In genomic region chr15:68606110-68606791, GRCm38 (mm10) we compare ENCODE assay signal across 9 mouse cellular contexts.
A peak's percentile ranks its signal among the peaks of the same experiment; 100 is the strongest.
DNase-seq lines count a peak whose midpoint lies in the region; ATAC-seq lines count a peak whose summit lies in the region.
"Had no signal": no experiment of that assay in that cellular context is flagged by ENCODE, and none has a peak within 500 bp of the region (broad histone marks: within the 10 kb centered on the region; RNA-seq: fewer than 3 reads in every experiment).

No protein-coding gene starts in this region.

- intact Hi-C loops in heart, postnatal 14 days (cut with DNase I), result no loop called here
- intact Hi-C loops in left cerebral cortex, postnatal 36 days (cut with DNase I), result no loop called here

- no peak overlapping the region for H3K4me3 ChIP-seq in heart, embryonic 11.5 days (ENCODE audit: low read depth, low read length)
- H3K4me3 ChIP-seq: neural tube, embryonic 13.5 days had no signal

- no peaks in the 10 kb centered on the region for H3K27me3 ChIP-seq in heart, embryonic 11.5 days (ENCODE audit: control insufficient read depth, insufficient read depth, low read length)
- H3K27me3 ChIP-seq: neural tube, embryonic 13.5 days had no signal

- H3K9ac ChIP-seq in heart, embryonic 11.5 days (ENCODE audit: low read depth, low read length), result no peak overlapping the region
- H3K9ac ChIP-seq: neural tube, embryonic 13.5 days had no signal

- peak; percentile 99 for DNase-seq in heart, adult 11 months
- DNase-seq in brain, adult 2 months (ENCODE audit: low read depth, low spot score), result peak; percentile 77
- peak; percentile 43 to 58 for DNase-seq in heart, postnatal 14 days
- peak; percentile 5 to 15 for DNase-seq in left cerebral cortex, postnatal 36 days (ENCODE audit: low spot score in 2 of 2)
- peak; percentile 23 to 25 for DNase-seq in right cerebral cortex, postnatal 10 days (ENCODE audit: low spot score in 2 of 2)
- DNase-seq in thymus, postnatal 14 days, result no peak
- no peak for DNase-seq in thymus, postnatal 0 days (ENCODE audit: low spot score)

- H3K4me2 ChIP-seq in heart, embryonic 11.5 days, result no peak overlapping the region
- H3K4me2 ChIP-seq: neural tube, embryonic 13.5 days had no signal

- no peaks in the 10 kb centered on the region for H3K36me3 ChIP-seq in heart, embryonic 11.5 days (ENCODE audit: control insufficient read depth, insufficient read depth, low read length)
- H3K36me3 ChIP-seq: neural tube, embryonic 13.5 days had no signal

- no peaks in the 10 kb centered on the region for H3K9me3 ChIP-seq in heart, embryonic 11.5 days (replicated peaks; ENCODE audit: control insufficient read depth, low read length)
- H3K9me3 ChIP-seq: neural tube, embryonic 13.5 days had no signal

- no peak overlapping the region for H3K27ac ChIP-seq in heart, embryonic 11.5 days (ENCODE audit: low read depth, low read length)
- H3K27ac ChIP-seq: neural tube, embryonic 13.5 days had no signal

- WGBS in heart, embryonic 11.5 days (ENCODE audit: insufficient replicate concordance), result 40% methylated on average over 8 of the region's 8 CpGs

- no peak for ATAC-seq in heart, embryonic 11.5 days (replicated peaks; ENCODE audit: insufficient number of reproducible peaks, low FRiP score, low TSS enrichment)

- no peaks in the 10 kb centered on the region for H3K4me1 ChIP-seq in heart, embryonic 11.5 days (ENCODE audit: control insufficient read depth, insufficient read depth, low read length)
- H3K4me1 ChIP-seq: neural tube, embryonic 13.5 days had no signal

Comparison
In these comparisons a context has a peak if more than half of its experiments do, and no peak if none do; other contexts are left out.
1. DNase-seq: peak in heart, adult 11 months (single experiment), brain, adult 2 months (single experiment), heart, postnatal 14 days (2 of 2), left cerebral cortex, postnatal 36 days (2 of 2) and right cerebral cortex, postnatal 10 days (2 of 2); none in thymus, postnatal 14 days (single experiment) and thymus, postnatal 0 days (single experiment).